Mouse (Mus musculus) megakaryocyte, embryonic 14.5 days (primary cell): ENCODE data around the gene Gm11172.

Experiments used
- FLI1 ChIP-seq: IDR thresholded peaks from 2 replicates; pipeline ENCODE4 v1.6.1; 2012; ENCODE audit warnings: low read length, inconsistent platforms, mixed read lengths
- GATA1 ChIP-seq: IDR thresholded peaks from 3 replicates; pipeline ENCODE4 v1.6.1; 2012; ENCODE audit warnings: mixed read lengths, low read length, inconsistent platforms, borderline replicate concordance

GRCm38 (mm10) chr16:10838487-10839245 is 26.0 kb downstream of the Gm11172 start:
- no peak for TF ChIP-seq GATA1
- TF ChIP-seq FLI1: no peak
